Mouse (Mus musculus) embryo, embryonic 10.5 days (tissue): Measurements from ENCODE around the gene Nek7.

Experiments
- DNase-seq: peaks from one replicate; pipeline ENCODE4 v3.0.0-alpha.2; 2015; ENCODE audit warnings: low spot score

Gene Nek7

DNA sequence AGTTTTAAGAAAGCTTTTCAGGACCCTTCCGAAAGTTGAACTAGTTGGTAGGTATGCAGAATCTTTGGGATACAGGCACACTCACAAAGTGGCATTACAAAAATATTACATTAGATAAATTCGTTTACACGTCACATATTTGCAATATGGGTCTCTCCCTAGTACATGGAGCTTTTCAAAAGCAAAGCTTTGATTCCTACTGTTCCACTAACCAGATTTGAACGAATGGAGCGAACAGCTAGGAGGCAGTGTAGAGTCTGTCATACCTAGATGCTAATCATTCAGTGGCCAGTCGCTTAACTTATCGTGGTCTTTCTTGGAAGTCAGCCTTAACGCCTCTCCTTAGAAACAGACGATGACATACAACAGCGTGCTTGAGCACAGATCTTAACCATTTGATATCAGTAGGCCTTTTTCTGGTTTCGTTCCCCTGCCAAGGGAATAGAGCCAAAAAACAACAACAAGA is at the start of gene Nek7:
TSS of gene Nek7 (minus strand) at position 146 of the 466 bp plus-strand sequence.
- DNase-seq = peak; percentile 86

GRCm38 (mm10) chr1:138662342-138662741 is 42.4 kb upstream of the Nek7 start:
- DNase-seq = no peak

DNA sequence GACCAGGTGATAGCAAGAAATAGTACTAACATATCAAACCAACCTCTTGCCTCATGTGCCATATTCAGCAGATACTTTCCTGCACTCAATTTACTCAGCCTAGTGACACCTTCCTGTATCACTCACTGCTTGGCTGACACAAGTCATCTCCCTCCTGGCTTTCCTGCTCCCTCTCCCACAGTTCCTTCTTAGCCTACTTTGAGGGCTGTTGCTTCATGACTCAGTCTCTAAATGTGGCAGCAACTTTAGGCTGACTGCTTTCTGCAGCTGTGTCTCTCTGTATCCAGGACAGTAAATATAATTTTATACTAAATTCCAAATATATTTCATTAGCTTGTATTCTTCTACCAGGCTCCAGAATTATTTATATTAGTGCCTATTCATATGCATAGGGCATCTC is 34.3 kb upstream of the Nek7 start:
- no peak for DNase-seq

GRCm38 (mm10) chr1:138644991-138645390 is 25.1 kb upstream of the Nek7 start:
- no peak for DNase-seq

- DNase-seq = no peak
Observed at GRCm38 (mm10) chr1:138643306-138643830, 23.4 kb upstream of the Nek7 start.

- no peak for DNase-seq
Observed at GRCm38 (mm10) chr1:138640934-138641461, 21.1 kb upstream of the Nek7 start.

GRCm38 (mm10) chr1:138637850-138638249 is 17.9 kb upstream of the Nek7 start:
- DNase-seq = no peak

DNA sequence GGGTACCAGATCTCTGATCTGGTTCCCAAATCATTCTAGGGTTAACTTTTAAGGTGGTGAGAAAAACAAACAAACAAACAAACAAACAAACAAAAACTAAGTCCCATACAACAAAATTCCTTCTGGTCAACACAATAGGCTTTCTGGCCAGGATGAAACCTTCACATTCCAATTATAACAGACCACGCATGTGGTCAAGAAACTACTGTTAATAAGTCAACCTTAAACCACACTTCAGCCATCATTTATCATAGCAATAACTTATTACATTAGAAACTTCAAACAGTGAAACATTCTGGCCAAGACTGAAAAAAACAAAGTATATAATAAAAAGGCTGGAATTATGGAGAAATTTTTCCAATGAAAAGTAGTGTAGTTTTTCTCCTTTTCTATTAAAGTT is 14.6 kb upstream of the Nek7 start:
- no peak for DNase-seq

GRCm38 (mm10) chr1:138628919-138629318 is 9.0 kb upstream of the Nek7 start:
- no peak for DNase-seq

- no peak for DNase-seq
Observed at GRCm38 (mm10) chr1:138628486-138628885, 8.5 kb upstream of the Nek7 start.

DNA sequence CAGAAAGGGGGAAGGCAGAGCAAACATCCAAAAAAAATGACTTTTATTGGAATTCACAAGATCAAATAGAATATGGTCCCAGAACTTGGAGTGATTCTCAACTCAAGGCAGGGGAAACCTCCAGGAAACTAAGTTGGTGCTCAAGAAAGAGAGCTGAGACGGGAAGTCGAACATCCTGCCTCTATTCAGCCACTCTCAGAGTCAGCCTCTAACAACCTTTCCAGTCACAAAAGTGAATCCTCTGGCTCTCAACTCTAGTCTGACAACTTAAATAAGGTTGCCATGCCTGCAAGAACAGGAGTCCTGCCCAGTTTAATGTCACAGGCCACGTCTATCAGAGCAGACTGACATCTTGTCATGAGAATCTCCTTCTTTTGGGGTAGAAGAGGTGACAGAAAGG is 7.9 kb upstream of the Nek7 start:
- DNase-seq = no peak

GRCm38 (mm10) chr1:138626288-138626687 is 6.3 kb upstream of the Nek7 start:
- DNase-seq = no peak

DNA sequence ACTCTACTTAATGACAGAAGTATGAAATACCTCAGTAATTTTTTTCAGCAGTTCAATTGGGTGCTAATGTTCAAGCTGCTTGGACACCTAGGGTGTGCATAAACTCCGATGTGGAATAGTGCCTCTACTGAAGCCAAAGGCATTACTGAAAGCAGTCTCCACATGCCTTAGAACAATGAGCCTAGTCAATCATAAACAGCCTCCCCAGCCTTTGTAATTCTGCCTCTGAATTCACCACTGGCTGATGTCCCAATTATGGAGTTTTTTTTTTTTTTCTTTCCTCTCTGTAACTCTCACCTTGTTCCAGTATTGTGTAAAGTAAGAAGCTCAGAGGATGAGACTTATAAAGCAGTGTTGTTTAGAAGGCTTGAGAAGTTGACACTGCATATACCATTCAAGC is 3.9 kb upstream of the Nek7 start:
- DNase-seq = no peak

DNA sequence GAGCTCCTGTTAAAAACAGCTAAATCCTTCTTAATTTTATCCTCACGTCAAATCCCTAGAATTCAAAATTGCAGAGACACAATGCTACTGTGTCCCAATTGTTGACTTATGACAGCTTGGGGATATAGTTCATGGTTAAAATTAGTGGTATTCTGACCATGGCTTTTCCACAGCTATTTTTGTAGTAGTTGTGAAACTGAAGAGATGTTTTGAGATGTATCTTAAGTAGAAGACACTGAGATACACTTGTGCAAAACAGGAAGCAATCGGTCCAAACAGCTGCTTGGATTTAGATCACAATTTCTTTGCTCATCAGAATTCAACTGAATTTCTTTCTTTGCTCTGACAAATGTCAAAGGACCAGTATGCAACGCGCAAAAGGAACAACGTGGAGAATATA is 2.9 kb upstream of the Nek7 start:
- DNase-seq = no peak

- DNase-seq = no peak
Observed at GRCm38 (mm10) chr1:138622431-138622830, 2.5 kb upstream of the Nek7 start.

DNA sequence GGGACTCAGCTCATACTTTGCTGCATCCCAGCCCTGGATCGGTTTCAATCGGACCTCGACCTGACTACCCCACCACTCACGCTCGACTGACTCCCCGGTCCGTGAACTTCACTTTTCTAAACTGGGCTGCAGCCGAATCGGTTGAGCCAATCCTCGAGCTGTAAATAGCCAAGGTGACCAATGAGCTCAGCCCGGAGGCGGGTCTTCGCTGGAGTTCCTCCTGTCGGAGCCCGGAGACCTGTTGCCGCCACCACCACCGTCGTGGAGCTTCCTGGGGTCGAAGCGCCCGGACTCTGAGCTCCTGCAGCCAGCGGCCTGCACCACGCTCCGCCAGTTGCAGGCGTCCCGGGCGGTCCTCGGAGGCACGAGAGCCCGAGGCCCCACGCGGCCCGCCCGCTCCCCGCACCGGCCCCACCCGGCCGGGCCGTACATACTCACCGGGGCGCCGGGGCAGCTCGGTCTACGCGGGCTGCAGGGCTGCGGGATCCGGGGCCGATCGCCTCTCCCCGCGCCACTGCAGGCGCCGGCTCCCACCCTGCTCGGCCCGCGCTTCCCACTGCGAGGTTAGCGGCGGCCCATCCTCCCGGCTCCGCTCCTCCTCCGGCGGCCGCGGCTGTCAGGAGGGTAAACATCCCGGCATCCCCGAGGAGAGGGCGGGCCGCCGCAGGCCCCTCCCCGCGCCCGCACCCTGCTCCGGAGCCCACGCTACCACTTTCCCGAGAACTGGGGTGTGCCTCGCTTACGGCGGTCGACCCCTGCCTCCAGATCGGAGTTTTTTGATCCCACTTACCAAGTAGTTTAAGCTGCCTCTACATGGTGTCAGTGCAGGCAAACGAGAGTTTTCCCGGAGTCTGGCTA is 598 bp downstream of the Nek7 start:
- peak; percentile 98 for DNase-seq

DNA sequence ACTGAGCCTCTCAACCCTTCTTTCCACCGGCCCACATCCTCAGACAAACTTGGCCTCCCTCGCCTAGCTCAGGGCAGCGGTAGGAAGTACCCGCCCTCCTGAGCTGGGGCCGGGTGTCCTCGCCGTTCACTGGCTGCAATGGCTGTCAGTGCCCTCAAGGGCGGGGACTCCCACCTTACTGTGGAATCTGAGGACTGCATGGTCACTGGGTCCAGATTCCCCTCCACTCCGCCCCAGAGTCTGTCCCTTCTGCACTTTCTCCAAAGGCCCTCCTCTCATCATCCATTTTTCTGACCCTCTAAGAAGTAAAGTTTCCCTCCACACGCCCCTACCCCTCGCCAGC is 2.0 kb downstream of the Nek7 start:
- peak; percentile 93 for DNase-seq

DNA sequence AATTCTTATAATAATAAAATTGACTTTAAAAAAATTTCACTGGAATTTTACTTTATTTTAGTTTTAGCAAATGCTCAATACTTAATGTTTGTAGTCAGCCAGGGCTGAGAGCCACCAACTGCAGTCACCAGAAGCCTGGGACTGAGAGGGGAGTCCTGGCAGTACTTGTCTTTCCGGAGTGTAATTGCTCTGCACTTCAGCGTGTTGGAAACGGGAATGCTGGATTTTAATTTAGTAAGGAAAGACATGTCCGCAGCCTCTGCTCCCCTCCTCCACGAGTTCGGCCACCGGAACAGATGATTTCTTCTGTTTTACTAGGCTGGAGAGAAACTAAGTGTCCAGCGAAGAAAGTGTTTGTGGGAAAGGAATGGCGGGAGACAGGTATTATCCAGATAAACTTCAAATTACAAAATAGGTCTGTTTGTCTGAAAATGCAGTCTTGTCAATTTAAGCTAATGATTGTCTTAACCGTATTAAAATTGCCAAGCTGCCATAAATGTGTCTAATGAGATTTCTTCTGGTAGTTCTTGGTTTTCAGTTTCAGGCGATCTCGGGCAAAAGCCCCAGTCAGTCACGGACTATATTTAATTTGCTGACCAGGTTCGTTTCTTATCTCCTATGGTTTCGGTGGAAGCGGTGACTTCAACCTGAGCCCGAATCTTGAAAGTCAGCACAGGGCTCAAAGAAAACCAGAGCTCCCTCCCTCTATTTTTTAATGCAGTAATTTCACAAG is 2.5 kb downstream of the Nek7 start:
- DNase-seq = peak; percentile 27

DNA sequence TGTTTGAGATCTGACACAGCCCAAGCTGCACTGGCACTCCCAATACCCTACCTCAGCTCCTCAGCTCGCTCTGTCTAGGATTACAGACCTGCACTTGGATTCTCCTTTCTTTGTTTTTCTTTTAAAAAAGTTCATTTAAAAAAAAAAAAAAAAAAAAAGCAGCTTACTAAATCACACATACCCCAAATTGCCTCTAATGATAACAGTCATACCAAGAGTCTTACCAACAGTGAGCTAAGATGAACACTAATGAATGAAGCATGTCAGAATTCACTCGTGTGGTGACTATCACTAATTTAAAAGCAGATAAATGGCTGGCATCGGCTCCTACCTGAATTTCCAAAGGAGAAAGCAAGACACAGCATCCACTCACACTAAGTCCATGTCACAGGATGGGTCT is 4.6 kb downstream of the Nek7 start:
- DNase-seq = no peak

GRCm38 (mm10) chr1:138614552-138615287 is 5.2 kb downstream of the Nek7 start:
- DNase-seq = no peak

- no peak for DNase-seq
Observed at GRCm38 (mm10) chr1:138612177-138612576, 7.8 kb downstream of the Nek7 start.

- no peak for DNase-seq
Observed at GRCm38 (mm10) chr1:138609176-138609575, 10.8 kb downstream of the Nek7 start.
